Mouse (Mus musculus): ENCODE measurements around the gene Lamc3. TPM values are rescaled to one million over a fixed set of nuclear protein-coding genes. Genes with fewer than 3 reads are reported as not detected.

Gene Lamc3
- polyA plus RNA-seq, 1 experiment from 2014 or later, result 4.1 TPM

DNA sequence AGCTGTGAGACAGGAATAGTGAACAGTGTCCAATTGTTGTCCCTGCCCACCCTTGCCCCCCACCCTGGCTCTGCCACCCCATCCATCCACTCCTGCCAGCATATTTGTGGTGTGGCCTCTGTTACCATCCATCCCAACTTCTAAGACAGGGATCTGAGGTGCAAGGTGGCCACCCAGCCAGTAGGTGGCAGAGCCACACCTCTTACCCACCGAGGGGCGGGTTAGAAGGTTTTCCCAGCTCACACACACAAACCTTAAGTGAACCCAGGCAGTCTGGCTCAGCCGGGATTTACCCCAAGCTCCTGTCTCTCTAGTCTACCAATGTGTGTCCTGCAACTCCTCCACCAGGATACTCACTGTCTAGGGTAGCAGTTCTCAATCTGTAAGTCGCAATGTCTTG is 30.5 kb downstream of the Lamc3 start:
- WGBS, result 24% methylated on average over 4 of the region's 4 CpGs
- no peak for ATAC-seq (ENCODE audit: low FRiP score, low TSS enrichment)

GRCm38 (mm10) chr2:31923645-31924044 is 36.6 kb downstream of the Lamc3 start:
- no peaks in the 10 kb centered on the region for H3K36me3 ChIP-seq (ENCODE audit: insufficient read depth, low read length)
- H3K4me3 ChIP-seq (ENCODE audit: low read length), result no peak overlapping the region
- H3K27ac ChIP-seq (ENCODE audit: low read length), result no peak overlapping the region
- H3K27me3 ChIP-seq (ENCODE audit: insufficient read depth, low read length), result no peaks in the 10 kb centered on the region
- H3K9ac ChIP-seq (replicated peaks; ENCODE audit: low read length), result no peak overlapping the region
- no peaks in the 10 kb centered on the region for H3K9me3 ChIP-seq (ENCODE audit: low read length)
- H3K4me2 ChIP-seq (replicated peaks; ENCODE audit: low read depth, low read length), result no peak overlapping the region
- ATAC-seq (ENCODE audit: low FRiP score, low TSS enrichment), result no peak
- 81% methylated on average over 4 of the region's 4 CpGs for WGBS
- H3K4me1 ChIP-seq (ENCODE audit: insufficient read depth, low read length), result no peaks in the 10 kb centered on the region

More for the DNA sequence above, 30.5 kb downstream of the Lamc3 start:
- H3K9me3 ChIP-seq (ENCODE audit: low read length), result no peaks in the 10 kb centered on the region
- no peak overlapping the region for H3K27ac ChIP-seq (ENCODE audit: low read length)
- H3K27me3 ChIP-seq (ENCODE audit: insufficient read depth, low read length), result no peaks in the 10 kb centered on the region
- no peak overlapping the region for H3K4me2 ChIP-seq (replicated peaks; ENCODE audit: low read depth, low read length)
- no peaks in the 10 kb centered on the region for H3K36me3 ChIP-seq (ENCODE audit: insufficient read depth, low read length)
- H3K4me1 ChIP-seq (ENCODE audit: insufficient read depth, low read length), result no peaks in the 10 kb centered on the region
- no peak overlapping the region for H3K9ac ChIP-seq (replicated peaks; ENCODE audit: low read length)
- H3K4me3 ChIP-seq (ENCODE audit: low read length), result no peak overlapping the region

DNA sequence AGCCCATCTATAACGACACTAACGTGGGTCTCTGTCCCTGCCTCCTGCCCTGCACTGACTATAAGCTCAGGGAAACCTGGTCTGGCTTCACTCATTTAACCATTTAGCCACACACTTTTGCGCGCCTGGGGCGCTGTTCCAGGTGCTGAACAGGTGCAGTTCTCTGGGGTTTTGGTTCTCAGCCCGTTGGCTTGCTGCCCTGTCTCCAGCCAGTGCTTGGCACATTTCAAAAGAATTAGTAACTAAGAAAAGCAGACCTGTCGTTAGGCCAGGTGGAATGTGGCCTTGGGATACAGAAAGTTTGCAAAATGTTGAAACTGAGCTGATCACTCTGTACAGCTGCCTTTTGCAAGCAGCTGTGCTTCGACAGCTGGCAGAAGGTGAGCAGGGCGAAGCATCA is 37.7 kb downstream of the Lamc3 start:
- Histone ChIP-seq H3K27me3 (ENCODE audit: insufficient read depth, low read length) (no peaks in the 10 kb centered on the region), H3K9me3 (ENCODE audit: low read length) (no peaks in the 10 kb centered on the region), H3K27ac (ENCODE audit: low read length) (no peak overlapping the region), H3K36me3 (ENCODE audit: insufficient read depth, low read length) (no peaks in the 10 kb centered on the region), H3K4me2 (replicated peaks; ENCODE audit: low read depth, low read length) (no peak overlapping the region), H3K4me1 (ENCODE audit: insufficient read depth, low read length) (no peaks in the 10 kb centered on the region), H3K4me3 (ENCODE audit: low read length) (no peak overlapping the region), H3K9ac (replicated peaks; ENCODE audit: low read length) (no peak overlapping the region)
- WGBS, result 25% methylated on average over 9 of the region's 9 CpGs
- ATAC-seq (ENCODE audit: low FRiP score, low TSS enrichment), result no peak

DNA sequence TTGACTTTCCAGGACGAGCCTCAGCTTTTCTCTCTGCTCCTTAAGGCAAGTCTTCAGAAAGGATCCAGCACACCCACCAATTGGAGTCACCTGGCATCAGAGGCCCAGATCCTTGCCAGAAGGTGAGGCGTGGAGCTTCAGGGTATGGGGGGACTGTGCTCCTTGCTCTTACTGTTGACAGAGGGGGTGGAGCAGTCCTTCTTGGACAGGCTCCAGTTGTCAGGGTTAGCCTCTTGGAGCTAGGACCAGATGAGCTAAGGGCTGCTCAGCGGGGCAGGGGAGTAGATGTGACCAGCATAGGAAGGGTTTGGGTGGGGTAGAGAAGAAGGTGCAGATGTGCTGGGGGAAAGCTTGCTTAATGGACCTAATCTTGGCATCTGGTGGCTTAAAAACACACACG is 38.8 kb downstream of the Lamc3 start:
- Histone ChIP-seq H3K27me3 (ENCODE audit: insufficient read depth, low read length) (no peaks in the 10 kb centered on the region), H3K4me3 (ENCODE audit: low read length) (no peak overlapping the region), H3K9ac (replicated peaks; ENCODE audit: low read length) (no peak overlapping the region), H3K36me3 (ENCODE audit: insufficient read depth, low read length) (no peaks in the 10 kb centered on the region), H3K4me2 (replicated peaks; ENCODE audit: low read depth, low read length) (no peak overlapping the region), H3K9me3 (ENCODE audit: low read length) (no peaks in the 10 kb centered on the region), H3K27ac (ENCODE audit: low read length) (no peak overlapping the region), H3K4me1 (ENCODE audit: insufficient read depth, low read length) (no peaks in the 10 kb centered on the region)
- 54% methylated on average over 4 of the region's 4 CpGs for WGBS
- ATAC-seq (ENCODE audit: low FRiP score, low TSS enrichment), result no peak

GRCm38 (mm10) chr2:31929664-31930063 is 42.6 kb downstream of the Lamc3 start:
- Histone ChIP-seq H3K27ac (ENCODE audit: low read length) (no peak overlapping the region), H3K9ac (replicated peaks; ENCODE audit: low read length) (no peak overlapping the region), H3K9me3 (ENCODE audit: low read length) (no peaks in the 10 kb centered on the region), H3K4me2 (replicated peaks; ENCODE audit: low read depth, low read length) (no peak overlapping the region), H3K27me3 (ENCODE audit: insufficient read depth, low read length) (no peaks in the 10 kb centered on the region), H3K36me3 (ENCODE audit: insufficient read depth, low read length) (no peaks in the 10 kb centered on the region), H3K4me1 (ENCODE audit: insufficient read depth, low read length) (no peaks in the 10 kb centered on the region), H3K4me3 (ENCODE audit: low read length) (no peak overlapping the region)
- ATAC-seq (ENCODE audit: low FRiP score, low TSS enrichment), result no peak
- WGBS, result 76% methylated on average over 3 of the region's 3 CpGs

DNA sequence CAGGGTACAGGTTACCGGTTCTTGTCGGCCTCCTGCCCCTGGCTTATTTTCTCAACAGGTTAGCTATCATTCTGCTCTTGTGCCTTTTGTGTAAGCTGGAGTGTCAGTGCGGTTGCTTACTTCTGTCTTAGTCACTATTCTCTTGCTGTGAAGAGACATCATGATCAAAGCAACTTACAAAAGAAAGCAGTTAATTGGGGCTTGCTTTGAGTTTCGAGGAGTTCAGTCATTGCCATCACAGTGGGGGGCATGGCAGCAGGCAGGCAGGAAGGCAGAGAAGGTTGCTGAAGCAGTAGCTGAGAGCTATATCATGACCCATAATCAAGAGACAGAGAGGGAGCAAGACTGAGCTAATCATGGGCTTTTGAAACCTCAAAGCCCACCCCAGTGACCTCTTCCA is 47.5 kb downstream of the Lamc3 start:
- no peak overlapping the region for H3K9ac ChIP-seq (replicated peaks; ENCODE audit: low read length)
- H3K27me3 ChIP-seq (ENCODE audit: insufficient read depth, low read length), result no peaks in the 10 kb centered on the region
- no peak overlapping the region for H3K27ac ChIP-seq (ENCODE audit: low read length)
- H3K4me2 ChIP-seq (replicated peaks; ENCODE audit: low read depth, low read length), result no peak overlapping the region
- WGBS, result 34% methylated on average over 4 of the region's 4 CpGs
- H3K4me1 ChIP-seq (ENCODE audit: insufficient read depth, low read length), result no peaks in the 10 kb centered on the region
- H3K4me3 ChIP-seq (ENCODE audit: low read length), result no peak overlapping the region
- ATAC-seq (ENCODE audit: low FRiP score, low TSS enrichment), result no peak
- no peaks in the 10 kb centered on the region for H3K9me3 ChIP-seq (ENCODE audit: low read length)
- H3K36me3 ChIP-seq (ENCODE audit: insufficient read depth, low read length), result no peaks in the 10 kb centered on the region

GRCm38 (mm10) chr2:31935054-31935453 is 48.0 kb downstream of the Lamc3 start:
- no peaks in the 10 kb centered on the region for H3K9me3 ChIP-seq (ENCODE audit: low read length)
- H3K36me3 ChIP-seq (ENCODE audit: insufficient read depth, low read length), result no peaks in the 10 kb centered on the region
- WGBS, result 22% methylated on average over 4 of the region's 4 CpGs
- no peak overlapping the region for H3K9ac ChIP-seq (replicated peaks; ENCODE audit: low read length)
- no peak overlapping the region for H3K27ac ChIP-seq (ENCODE audit: low read length)
- no peaks in the 10 kb centered on the region for H3K27me3 ChIP-seq (ENCODE audit: insufficient read depth, low read length)
- H3K4me3 ChIP-seq (ENCODE audit: low read length), result no peak overlapping the region
- no peak overlapping the region for H3K4me2 ChIP-seq (replicated peaks; ENCODE audit: low read depth, low read length)
- ATAC-seq (ENCODE audit: low FRiP score, low TSS enrichment), result no peak
- no peaks in the 10 kb centered on the region for H3K4me1 ChIP-seq (ENCODE audit: insufficient read depth, low read length)

GRCm38 (mm10) chr2:31938298-31938697 is 51.2 kb downstream of the Lamc3 start:
- Histone ChIP-seq H3K9me3 (ENCODE audit: low read length) (no peaks in the 10 kb centered on the region), H3K9ac (replicated peaks; ENCODE audit: low read length) (no peak overlapping the region), H3K4me2 (replicated peaks; ENCODE audit: low read depth, low read length) (no peak overlapping the region), H3K4me3 (ENCODE audit: low read length) (no peak overlapping the region), H3K4me1 (ENCODE audit: insufficient read depth, low read length) (no peaks in the 10 kb centered on the region), H3K36me3 (ENCODE audit: insufficient read depth, low read length) (no peaks in the 10 kb centered on the region), H3K27ac (ENCODE audit: low read length) (no peak overlapping the region), H3K27me3 (ENCODE audit: insufficient read depth, low read length) (no peaks in the 10 kb centered on the region)
- no peak for ATAC-seq (ENCODE audit: low FRiP score, low TSS enrichment)
- WGBS, result 72% methylated on average over 1 of the region's 1 CpGs

DNA sequence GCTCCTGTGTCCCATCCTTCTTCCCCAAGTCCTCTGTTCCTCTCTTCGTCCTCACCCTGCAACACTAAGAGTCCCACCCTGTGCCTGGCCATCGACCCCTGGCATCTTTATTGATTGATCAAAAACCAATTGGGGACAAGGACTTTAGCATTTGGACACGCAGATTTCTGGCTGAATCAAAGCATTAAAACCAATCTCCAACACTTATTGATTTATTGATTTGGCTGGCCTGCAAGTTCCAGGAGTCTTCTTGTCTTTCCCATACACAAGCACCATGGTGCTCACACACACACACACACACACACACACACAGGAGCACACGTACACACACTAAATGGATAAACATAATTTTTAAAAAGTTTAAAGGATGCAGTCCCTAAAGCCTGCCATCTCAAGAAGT is 55.9 kb downstream of the Lamc3 start:
- no peak overlapping the region for H3K4me3 ChIP-seq (ENCODE audit: low read length)
- no peaks in the 10 kb centered on the region for H3K4me1 ChIP-seq (ENCODE audit: insufficient read depth, low read length)
- H3K36me3 ChIP-seq (ENCODE audit: insufficient read depth, low read length), result no peaks in the 10 kb centered on the region
- H3K9ac ChIP-seq (replicated peaks; ENCODE audit: low read length), result no peak overlapping the region
- H3K27me3 ChIP-seq (ENCODE audit: insufficient read depth, low read length), result no peaks in the 10 kb centered on the region
- H3K4me2 ChIP-seq (replicated peaks; ENCODE audit: low read depth, low read length), result no peak overlapping the region
- ATAC-seq (ENCODE audit: low FRiP score, low TSS enrichment), result no peak
- H3K27ac ChIP-seq (ENCODE audit: low read length), result no peak overlapping the region
- 78% methylated on average over 4 of the region's 4 CpGs for WGBS
- no peaks in the 10 kb centered on the region for H3K9me3 ChIP-seq (ENCODE audit: low read length)

GRCm38 (mm10) chr2:31945580-31945979 is 58.5 kb downstream of the Lamc3 start:
- no peaks in the 10 kb centered on the region for H3K36me3 ChIP-seq (ENCODE audit: insufficient read depth, low read length)
- no peaks in the 10 kb centered on the region for H3K9me3 ChIP-seq (ENCODE audit: low read length)
- no peaks in the 10 kb centered on the region for H3K4me1 ChIP-seq (ENCODE audit: insufficient read depth, low read length)
- no peak overlapping the region for H3K4me2 ChIP-seq (replicated peaks; ENCODE audit: low read depth, low read length)
- H3K4me3 ChIP-seq (ENCODE audit: low read length), result no peak overlapping the region
- H3K27ac ChIP-seq (ENCODE audit: low read length), result no peak overlapping the region
- no peak for ATAC-seq (ENCODE audit: low FRiP score, low TSS enrichment)
- WGBS, result 80% methylated on average over 2 of the region's 2 CpGs
- H3K9ac ChIP-seq (replicated peaks; ENCODE audit: low read length), result no peak overlapping the region
- no peaks in the 10 kb centered on the region for H3K27me3 ChIP-seq (ENCODE audit: insufficient read depth, low read length)

GRCm38 (mm10) chr2:31948392-31948791 is 61.3 kb downstream of the Lamc3 start:
- Histone ChIP-seq H3K9me3 (ENCODE audit: low read length) (no peaks in the 10 kb centered on the region), H3K4me3 (ENCODE audit: low read length) (no peak overlapping the region), H3K27me3 (ENCODE audit: insufficient read depth, low read length) (no peaks in the 10 kb centered on the region), H3K9ac (replicated peaks; ENCODE audit: low read length) (no peak overlapping the region), H3K27ac (ENCODE audit: low read length) (no peak overlapping the region), H3K36me3 (ENCODE audit: insufficient read depth, low read length) (no peaks in the 10 kb centered on the region), H3K4me2 (replicated peaks; ENCODE audit: low read depth, low read length) (no peak overlapping the region), H3K4me1 (ENCODE audit: insufficient read depth, low read length) (peaks cover 15% of the 10 kb centered on the region)
- no peak for ATAC-seq (ENCODE audit: low FRiP score, low TSS enrichment)
- 72% methylated on average over 6 of the region's 6 CpGs for WGBS
